Mouse (Mus musculus) common myeloid progenitor, adult 5-6 weeks (primary cell): ENCODE results near the gene Hist1h4c. TPM values are rescaled to one million over a fixed set of nuclear protein-coding genes. Genes with fewer than 3 reads are reported as not detected.

Source experiments
- ATAC-seq: replicated peaks from 2 replicates; pipeline ENCODE4 v1.8.0; 2016; ENCODE audit warnings: low read depth, mild to moderate bottlenecking, moderate TSS enrichment, inconsistent platforms; ENCODE audit not compliant: poor library complexity, severe bottlenecking
- total RNA-seq: library from RNA; stranded (forward); fragments of 200-1000, 187-1606 nt; gene quantifications from 2 replicates; pipeline ENCODE4 v1.2.3, GENCODE M21; 2017

Gene Hist1h4c
- total RNA-seq, 1 experiment from 2014 or later, result 555 TPM

DNA sequence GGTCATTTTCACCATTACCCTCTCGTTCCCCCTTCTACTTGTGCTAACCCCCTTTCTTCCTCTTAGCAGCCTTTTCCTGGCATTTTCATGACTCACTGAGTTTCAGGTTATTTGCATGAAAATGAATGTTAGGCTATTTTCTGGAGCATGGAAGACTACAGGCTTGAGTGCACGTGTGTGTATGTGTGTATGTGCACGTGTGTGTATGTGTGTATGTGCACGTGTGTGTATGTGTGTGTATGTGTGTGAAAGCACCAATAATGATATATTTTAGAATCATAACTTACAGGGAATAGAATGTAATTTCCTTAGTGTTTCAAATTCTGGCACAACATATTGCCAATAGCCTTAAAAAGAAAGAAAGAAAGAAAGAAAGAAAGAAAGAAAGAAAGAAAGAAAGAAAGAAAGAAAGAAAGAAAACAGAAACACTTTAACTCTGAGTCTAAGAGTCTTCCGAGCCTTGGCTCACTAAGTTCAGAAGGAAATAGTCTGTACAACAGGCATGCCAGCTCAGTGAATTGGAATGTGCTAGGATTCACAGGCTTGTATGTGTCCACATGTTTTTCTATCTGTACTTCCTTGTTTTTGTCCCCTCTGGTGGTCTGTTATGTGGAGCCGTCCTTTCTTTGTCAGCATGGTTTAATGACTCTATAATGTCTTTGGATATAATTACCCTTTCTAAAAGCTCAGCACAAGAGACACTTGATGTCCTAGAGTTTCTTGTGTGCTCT is 38.5 kb downstream of the Hist1h4c start:
- no peak for ATAC-seq

Other genes with a start within 250 kb of the Hist1h4c start
- not detected in 2 replicates for gene Btn1a1, start 232.6 kb downstream of the Hist1h4c start, total RNA-seq
- not detected in 2 replicates for gene Btn2a2, start 209.6 kb downstream of the Hist1h4c start, total RNA-seq
- gene Hist1h4h, start 167.4 kb downstream of the Hist1h4c start, total RNA-seq, result 1,499 and 1,774 TPM in 2 replicates
- gene Hist1h2af, start 164.5 kb downstream of the Hist1h4c start, total RNA-seq, result 1,142 and 1,285 TPM in 2 replicates
- gene Hist1h3g, start 163.0 kb downstream of the Hist1h4c start, total RNA-seq, result 199 and 205 TPM in 2 replicates
- 91.4 and 108 TPM in 2 replicates for gene Hist1h2bh, start 155.1 kb downstream of the Hist1h4c start, total RNA-seq
- gene Hist1h3f, start 154.4 kb downstream of the Hist1h4c start, total RNA-seq, result 186 and 196 TPM in 2 replicates
- gene Hist1h4f, start 146.8 kb downstream of the Hist1h4c start, total RNA-seq, result 2,800 and 2,993 TPM in 2 replicates
- 92.5 and 96.4 TPM in 2 replicates for gene Hist1h1d, start 145.2 kb downstream of the Hist1h4c start, total RNA-seq
- gene Hist1h3e, start 136.1 kb downstream of the Hist1h4c start, total RNA-seq, result 574 and 671 TPM in 2 replicates
- 336 and 401 TPM in 2 replicates for gene Hist1h2ae, start 127.2 kb downstream of the Hist1h4c start, total RNA-seq
- gene Hist1h2bg, start 127.1 kb downstream of the Hist1h4c start, total RNA-seq, result 1,313 and 1,586 TPM in 2 replicates
- 558 and 569 TPM in 2 replicates for gene Hist1h2bf, start 124.3 kb downstream of the Hist1h4c start, total RNA-seq
- gene Hist1h2ad, start 124.1 kb downstream of the Hist1h4c start, total RNA-seq, result 127 and 293 TPM in 2 replicates
- gene Hist1h3d, start 122.7 kb downstream of the Hist1h4c start, total RNA-seq, result 98.2 and 137 TPM in 2 replicates
- gene Hist1h4d, start 116.9 kb downstream of the Hist1h4c start, total RNA-seq, result 1,514 and 1,667 TPM in 2 replicates
- gene Hist1h2be, start 77.3 kb downstream of the Hist1h4c start, total RNA-seq, result 92.7 and 94.2 TPM in 2 replicates
- gene Hist1h1e, start 75.9 kb downstream of the Hist1h4c start, total RNA-seq, result 314 and 326 TPM in 2 replicates
- gene Hist1h2ac, start 14.5 kb downstream of the Hist1h4c start, total RNA-seq, result 114 and 119 TPM in 2 replicates
- gene Hist1h2bc, start 14.3 kb downstream of the Hist1h4c start, total RNA-seq, result 224 and 276 TPM in 2 replicates
- gene Hist1h1t, start 2.6 kb downstream of the Hist1h4c start, total RNA-seq, result 0.55 and 3.1 TPM in 2 replicates
- 3.6 and 4.3 TPM in 2 replicates for gene Hfe, start 12.4 kb upstream of the Hist1h4c start, total RNA-seq
- 753 and 796 TPM in 2 replicates for gene Hist1h1c, start 40.4 kb upstream of the Hist1h4c start, total RNA-seq
- gene Hist1h3c, start 47.1 kb upstream of the Hist1h4c start, total RNA-seq, result 801 and 823 TPM in 2 replicates
- 2,989 and 3,536 TPM in 2 replicates for gene Hist1h2bb, start 48.3 kb upstream of the Hist1h4c start, total RNA-seq
- 2,765 and 2,805 TPM in 2 replicates for gene Hist1h2ab, start 52.7 kb upstream of the Hist1h4c start, total RNA-seq
- gene Hist1h3b, start 53.8 kb upstream of the Hist1h4c start, total RNA-seq, result 689 and 718 TPM in 2 replicates
- gene Hist1h4b, start 58.6 kb upstream of the Hist1h4c start, total RNA-seq, result 676 and 902 TPM in 2 replicates
- gene Hist1h4a, start 62.8 kb upstream of the Hist1h4c start, total RNA-seq, result 597 and 703 TPM in 2 replicates
- 599 and 655 TPM in 2 replicates for gene Hist1h3a, start 63.9 kb upstream of the Hist1h4c start, total RNA-seq
- 2,071 and 2,536 TPM in 2 replicates for gene Hist1h1a, start 65.2 kb upstream of the Hist1h4c start, total RNA-seq
- not detected in 2 replicates for gene Trim38, start 71.5 kb upstream of the Hist1h4c start, total RNA-seq
- not detected in 2 replicates for gene Slc17a2, start 108.5 kb upstream of the Hist1h4c start, total RNA-seq
- not detected in 2 replicates for gene Slc17a3, start 141.0 kb upstream of the Hist1h4c start, total RNA-seq
- gene Slc17a1, start 169.3 kb upstream of the Hist1h4c start, total RNA-seq, result not detected in 2 replicates
- 0.46 TPM in 1 of 2 replicates, not detected in the other for gene Slc17a4, start 216.6 kb upstream of the Hist1h4c start, total RNA-seq
- not detected in 2 replicates for gene Hist1h2ba, start 235.7 kb upstream of the Hist1h4c start, total RNA-seq
- not detected in 2 replicates for gene Hist1h2aa, start 236.0 kb upstream of the Hist1h4c start, total RNA-seq